Mouse (Mus musculus) cortical plate, adult 2 months (tissue): ENCODE measurements around the gene Ezr. TPM values are rescaled to one million over a fixed set of nuclear protein-coding genes. Genes with fewer than 3 reads are reported as not detected.

Experiments
- H3K27ac ChIP-seq: fragments of 200-500 bp; 2 replicates; pipeline ENCODE4 v1.5.1; 2012; ENCODE audit warnings: low read length, control low read depth, inconsistent platforms; ENCODE audit not compliant: insufficient read depth
- H3K4me1 ChIP-seq: fragments of 200-500 bp; 2 replicates; pipeline ENCODE4 v1.6.1; 2011; ENCODE audit warnings: low read length; ENCODE audit not compliant: control insufficient read depth, insufficient read depth
- H3K4me3 ChIP-seq: fragments of 200-500 bp; 2 replicates; pipeline ENCODE4 v1.5.1; 2011; ENCODE audit warnings: mild to moderate bottlenecking, low read length, control low read depth; ENCODE audit not compliant: insufficient read depth
- CTCF ChIP-seq: fragments of 200-500 bp; IDR thresholded peaks from 2 replicates; pipeline ENCODE4 v1.5.1; 2011; ENCODE audit warnings: mild to moderate bottlenecking, control low read depth, low read length; ENCODE audit not compliant: insufficient read depth; ENCODE audit errors: extremely low read depth
- POLR2A ChIP-seq: fragments of 200-500 bp; IDR thresholded peaks from 2 replicates; pipeline ENCODE4 v1.6.1; 2011; ENCODE audit warnings: mild to moderate bottlenecking, low read length, control low read depth; ENCODE audit not compliant: insufficient read depth; ENCODE audit errors: extremely low read depth
- polyA plus RNA-seq: library from polyadenylated mRNA; depleted of rRNA; stranded (reverse); fragments of >200 nt; gene quantifications from 2 replicates; pipeline ENCODE4 v1.2.3, GENCODE M21; 2012

The Ezr gene
- polyA plus RNA-seq, 1 experiment, result 53.2 TPM

GRCm38 (mm10) chr17:6747478-6747877 is 35.1 kb downstream of the Ezr start:
- H3K4me3 ChIP-seq, result no peak overlapping the region
- H3K4me1 ChIP-seq, result no peaks in the 10 kb centered on the region
- H3K27ac ChIP-seq, result no peak overlapping the region
- TF ChIP-seq POLR2A (no peak), CTCF (no peak)

- Histone ChIP-seq H3K4me3 (no peak overlapping the region), H3K27ac (no peak overlapping the region), H3K4me1 (peaks cover 1% of the 10 kb centered on the region; the same call in 1 of the 2 replicates)
- no peak for TF ChIP-seq CTCF
- no peak for TF ChIP-seq POLR2A
Observed at GRCm38 (mm10) chr17:6746452-6747231, 35.9 kb downstream of the Ezr start.

GRCm38 (mm10) chr17:6745975-6746374 is 36.6 kb downstream of the Ezr start:
- H3K4me1 ChIP-seq, result peaks cover 1% of the 10 kb centered on the region; the same call in 1 of the 2 replicates
- no peak for TF ChIP-seq CTCF
- no peak for TF ChIP-seq POLR2A
- no peak overlapping the region for H3K27ac ChIP-seq
- H3K4me3 ChIP-seq, result no peak overlapping the region

- no peak for TF ChIP-seq POLR2A
- no peak for TF ChIP-seq CTCF
- H3K27ac ChIP-seq, result no peak overlapping the region
- H3K4me3 ChIP-seq, result no peak overlapping the region
- peaks cover 1% of the 10 kb centered on the region; the same call in 1 of the 2 replicates for H3K4me1 ChIP-seq
Observed at GRCm38 (mm10) chr17:6745503-6745902, 37.1 kb downstream of the Ezr start.

DNA sequence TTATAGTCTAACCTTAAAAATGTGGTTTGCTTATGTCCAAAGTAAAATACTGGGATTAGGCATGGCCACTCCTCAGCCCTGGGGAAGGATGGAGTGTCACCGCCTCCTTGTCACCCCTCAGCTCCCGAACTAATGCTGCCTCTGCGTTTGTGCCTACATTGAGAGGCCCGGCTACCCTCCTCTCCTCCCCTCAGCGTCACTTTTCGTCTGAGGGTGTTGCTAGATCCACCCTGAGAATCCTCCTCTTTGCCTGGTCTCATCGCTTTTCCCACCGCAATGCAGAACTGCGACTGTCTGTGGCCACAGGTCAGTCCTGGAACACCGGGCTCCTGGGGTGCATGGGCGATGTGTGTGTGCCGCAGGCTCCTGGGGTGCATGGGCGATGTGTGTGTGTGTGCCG is 37.7 kb downstream of the Ezr start:
- no peak overlapping the region for H3K4me3 ChIP-seq
- TF ChIP-seq CTCF (no peak), POLR2A (no peak)
- H3K27ac ChIP-seq, result no peak overlapping the region
- peaks cover 1% of the 10 kb centered on the region; the same call in 1 of the 2 replicates for H3K4me1 ChIP-seq

- Histone ChIP-seq H3K4me1 (peaks cover 1% of the 10 kb centered on the region; the same call in 1 of the 2 replicates), H3K27ac (no peak overlapping the region), H3K4me3 (no peak overlapping the region)
- no peak for TF ChIP-seq POLR2A
- TF ChIP-seq CTCF, result no peak
Observed at GRCm38 (mm10) chr17:6744366-6744765, 38.2 kb downstream of the Ezr start.

DNA sequence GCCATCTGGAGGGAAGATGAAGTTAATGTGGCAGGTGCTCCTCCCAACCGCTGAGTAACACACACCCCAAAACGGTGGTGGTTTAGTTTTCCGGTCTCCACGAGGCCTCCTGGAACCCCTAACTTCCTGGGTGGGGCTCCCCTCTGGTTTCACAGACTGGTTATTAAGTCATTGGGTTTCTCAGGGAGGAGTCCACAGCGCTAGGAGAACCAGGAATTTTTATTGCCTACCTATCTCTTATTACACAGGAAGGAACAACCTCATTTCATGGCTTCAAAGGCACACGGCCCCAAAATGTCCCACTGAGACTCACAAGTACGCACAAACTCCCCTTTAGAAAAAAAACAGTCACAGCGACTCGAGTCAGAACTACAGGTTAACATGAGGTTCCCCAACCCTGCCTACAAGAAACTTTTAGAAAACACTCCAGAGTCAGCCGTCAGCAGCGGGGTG is 38.8 kb downstream of the Ezr start:
- no peak overlapping the region for H3K27ac ChIP-seq
- H3K4me3 ChIP-seq, result no peak overlapping the region
- H3K4me1 ChIP-seq, result peaks cover 1% of the 10 kb centered on the region; the same call in 1 of the 2 replicates
- TF ChIP-seq CTCF, result no peak
- no peak for TF ChIP-seq POLR2A

DNA sequence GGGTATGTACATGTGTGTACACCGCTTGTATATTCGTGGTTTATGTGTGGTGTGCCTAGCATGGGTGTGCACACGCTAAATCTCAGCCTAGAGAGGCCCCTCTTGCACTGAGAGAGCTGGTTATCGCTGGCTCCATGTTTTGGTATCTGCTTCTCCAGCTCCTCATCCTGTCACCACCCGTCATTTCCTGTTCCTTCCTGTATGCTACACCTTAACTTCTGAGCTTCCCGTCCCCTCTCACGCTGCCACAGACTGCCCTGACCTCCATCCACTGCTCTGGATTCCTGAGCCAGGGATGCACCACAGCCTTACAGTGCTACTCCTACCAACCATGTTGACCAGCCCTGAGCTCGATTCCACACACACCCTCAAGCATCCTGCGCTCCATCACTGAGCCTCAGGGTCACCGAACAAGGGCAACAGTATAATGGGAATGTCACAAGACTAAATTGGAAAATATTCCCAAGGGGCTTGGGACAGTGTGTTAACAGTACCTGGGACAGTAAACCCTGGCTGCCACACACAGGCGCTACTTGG is 39.5 kb downstream of the Ezr start:
- H3K4me1 ChIP-seq, result peaks cover 1% of the 10 kb centered on the region; the same call in 1 of the 2 replicates
- H3K27ac ChIP-seq, result no peak overlapping the region
- TF ChIP-seq CTCF (no peak), POLR2A (no peak)
- no peak overlapping the region for H3K4me3 ChIP-seq

- no peak overlapping the region for H3K27ac ChIP-seq
- H3K4me1 ChIP-seq, result peaks cover 1% of the 10 kb centered on the region; the same call in 1 of the 2 replicates
- TF ChIP-seq POLR2A, result no peak
- no peak overlapping the region for H3K4me3 ChIP-seq
Observed at GRCm38 (mm10) chr17:6742083-6743038, 40.2 kb downstream of the Ezr start.
